Mouse (Mus musculus) CH12.LX (cell line): Measurements from ENCODE around the gene Ncoa3. TPM values are rescaled to one million over a fixed set of nuclear protein-coding genes. Genes with fewer than 3 reads are reported as not detected.

Experiments
- DNase-seq: peaks from one replicate; pipeline ENCODE4 v3.0.0-alpha.2; 2013; ENCODE audit errors: extremely low read depth
- H3K27ac ChIP-seq: 2 replicates; pipeline ENCODE4 v1.5.1; 2012; ENCODE audit warnings: low read depth, mild to moderate bottlenecking, control low read depth, moderate library complexity; ENCODE audit not compliant: insufficient read depth
- H3K27me3 ChIP-seq: replicated peaks from 2 replicates; pipeline ENCODE3; 2012; ENCODE audit warnings: inconsistent platforms
- H3K36me3 ChIP-seq, 2 experiments: replicated peaks in 1 of 2; 2 replicates each; pipeline versions ENCODE3 to v1.6.1; 2012; ENCODE audit warnings: inconsistent platforms in 1 of 2, low read length in 1 of 2, mild to moderate bottlenecking in 1 of 2, mixed read lengths in 1 of 2, moderate library complexity in 1 of 2; ENCODE audit not compliant: control insufficient read depth in 1 of 2, insufficient read depth in 1 of 2
- H3K4me1 ChIP-seq, 2 experiments: 2 replicates each; pipeline ENCODE4 v1.6.1; 2012; ENCODE audit warnings: inconsistent platforms in 1 of 2, moderate library complexity in 1 of 2; ENCODE audit not compliant: insufficient read depth in 2 of 2, control insufficient read depth in 1 of 2
- H3K4me2 ChIP-seq: 2 replicates; pipeline ENCODE4 v1.6.1; 2012; ENCODE audit warnings: low read depth, mild to moderate bottlenecking, control low read depth; ENCODE audit not compliant: poor library complexity, insufficient read depth, severe bottlenecking
- H3K4me3 ChIP-seq, 3 experiments: fragments of 150-350 bp in 1 of 3; sonication (generic) in 1 of 3; replicated peaks in 1 of 3; 2 replicates each; pipeline versions ENCODE3 to v1.5.1; 2011 to 2012; ENCODE audit warnings: low read depth in 2 of 3, low read length in 2 of 3, mild to moderate bottlenecking in 2 of 3, moderate library complexity in 2 of 3, control low read depth in 1 of 3, improper control_type of control experiment in 1 of 3, inconsistent platforms in 1 of 3, mixed read lengths in 1 of 3; ENCODE audit not compliant: poor library complexity in 1 of 3
- H3K79me2 ChIP-seq: replicated peaks from 2 replicates; pipeline ENCODE4 v1.6.1; 2012; ENCODE audit warnings: mild to moderate bottlenecking, moderate library complexity; ENCODE audit not compliant: control insufficient read depth, poor library complexity, insufficient read depth, severe bottlenecking; ENCODE audit errors: extremely low read depth
- H3K9ac ChIP-seq: 2 replicates; pipeline ENCODE4 v1.6.1; 2012; ENCODE audit warnings: low read depth, mild to moderate bottlenecking, control low read depth, moderate library complexity; ENCODE audit not compliant: insufficient read depth
- H3K9me3 ChIP-seq: replicated peaks from 2 replicates; pipeline ENCODE3; 2012; ENCODE audit warnings: low read length, inconsistent platforms, mixed read lengths
- BHLHE40 ChIP-seq: IDR thresholded peaks from 2 replicates; pipeline ENCODE4 v1.6.1; 2011; ENCODE audit warnings: mild to moderate bottlenecking, low read depth, low read length, improper control_type of control experiment
- CHD1 ChIP-seq: IDR thresholded peaks from 2 replicates; pipeline ENCODE4 v1.6.1; 2012; ENCODE audit warnings: low read depth, low read length, improper control_type of control experiment, inconsistent platforms
- CHD2 ChIP-seq: IDR thresholded peaks from 2 replicates; pipeline ENCODE4 v1.6.1; 2011; ENCODE audit warnings: low read length, improper control_type of control experiment
- ELF1 ChIP-seq: IDR thresholded peaks from 2 replicates; pipeline ENCODE4 v1.6.1; 2014; ENCODE audit warnings: low read depth, mild to moderate bottlenecking, inconsistent platforms, low read length, improper control_type of control experiment
- EP300 ChIP-seq: IDR thresholded peaks from 2 replicates; pipeline ENCODE4 v1.6.1; 2011; ENCODE audit warnings: low read length, improper control_type of control experiment
- ETS1 ChIP-seq: conservative IDR thresholded peaks from 2 replicates; pipeline ENCODE4 v1.6.1; 2012; ENCODE audit warnings: low read depth, mild to moderate bottlenecking, inconsistent platforms, low read length, improper control_type of control experiment, moderate library complexity
- HCFC1 ChIP-seq: IDR thresholded peaks from 2 replicates; pipeline ENCODE4 v1.6.1; 2012; ENCODE audit warnings: low read depth, mild to moderate bottlenecking, inconsistent platforms, low read length, improper control_type of control experiment
- IRF4 ChIP-seq: IDR thresholded peaks from 2 replicates; pipeline ENCODE4 v1.6.1; 2014; ENCODE audit warnings: low read depth, mild to moderate bottlenecking, inconsistent platforms, low read length, improper control_type of control experiment
- MAFK ChIP-seq: IDR thresholded peaks from 2 replicates; pipeline ENCODE4 v1.6.1; 2011; ENCODE audit warnings: low read length, improper control_type of control experiment; ENCODE audit not compliant: insufficient replicate concordance
- MAZ ChIP-seq: IDR thresholded peaks from 2 replicates; pipeline ENCODE4 v1.6.1; 2012; ENCODE audit warnings: low read depth, mild to moderate bottlenecking, inconsistent platforms, low read length, improper control_type of control experiment, moderate library complexity
- MXI1 ChIP-seq: IDR thresholded peaks from 2 replicates; pipeline ENCODE4 v1.6.1; 2011; ENCODE audit warnings: mild to moderate bottlenecking, low read depth, low read length, improper control_type of control experiment
- NELFE ChIP-seq: IDR thresholded peaks from 2 replicates; pipeline ENCODE4 v1.6.1; 2011; ENCODE audit warnings: low read depth, low read length, improper control_type of control experiment
- NRF1 ChIP-seq: IDR thresholded peaks from 2 replicates; pipeline ENCODE4 v1.6.1; 2014; ENCODE audit warnings: low read depth, mild to moderate bottlenecking, inconsistent platforms, low read length, improper control_type of control experiment, moderate library complexity
- PAX5 ChIP-seq: IDR thresholded peaks from 2 replicates; pipeline ENCODE4 v1.6.1; 2012; ENCODE audit warnings: low read length, inconsistent platforms, mixed read lengths
- POLR2A ChIP-seq: IDR thresholded peaks from 2 replicates; pipeline ENCODE4 v1.6.1; 2011; ENCODE audit warnings: low read depth, mild to moderate bottlenecking, improper control_type of control experiment, low read length
- POLR2AphosphoS2 ChIP-seq: IDR thresholded peaks from 2 replicates; pipeline ENCODE4 v1.6.1; 2011; ENCODE audit warnings: low read depth, low read length, improper control_type of control experiment
- RAD21 ChIP-seq: IDR thresholded peaks from 2 replicates; pipeline ENCODE4 v1.6.1; 2011; ENCODE audit warnings: low read depth, mild to moderate bottlenecking, low read length, improper control_type of control experiment, moderate library complexity
- RCOR1 ChIP-seq: conservative IDR thresholded peaks from 2 replicates; pipeline ENCODE4 v1.6.1; 2012; ENCODE audit warnings: low read depth, mild to moderate bottlenecking, inconsistent platforms, low read length, improper control_type of control experiment
- SIN3A ChIP-seq: IDR thresholded peaks from 2 replicates; pipeline ENCODE4 v1.6.1; 2012; ENCODE audit warnings: low read length, improper control_type of control experiment, inconsistent platforms
- SMC3 ChIP-seq: IDR thresholded peaks from 2 replicates; pipeline ENCODE4 v1.6.1; 2011; ENCODE audit warnings: low read depth, low read length, improper control_type of control experiment
- TBP ChIP-seq: conservative IDR thresholded peaks from 2 replicates; pipeline ENCODE4 v1.6.1; 2011; ENCODE audit warnings: low read depth, low read length, improper control_type of control experiment
- UBTF ChIP-seq: IDR thresholded peaks from 2 replicates; pipeline ENCODE4 v1.6.1; 2012; ENCODE audit warnings: low read depth, mild to moderate bottlenecking, inconsistent platforms, low read length, improper control_type of control experiment, moderate library complexity
- USF2 ChIP-seq: conservative IDR thresholded peaks from 2 replicates; pipeline ENCODE4 v1.6.1; 2011; ENCODE audit warnings: low read depth, low read length, improper control_type of control experiment
- ZC3H11A ChIP-seq: IDR thresholded peaks from 2 replicates; pipeline ENCODE4 v1.6.1; 2012; ENCODE audit warnings: low read depth, mild to moderate bottlenecking, inconsistent platforms, low read length, improper control_type of control experiment
- ZNF384 ChIP-seq: IDR thresholded peaks from 2 replicates; pipeline ENCODE4 v1.6.1; 2012; ENCODE audit warnings: low read depth, low read length, improper control_type of control experiment, inconsistent platforms
- dilution Hi-C: fragments of 300-500 bp; cut with MboI; formaldehyde crosslinking; loops from 2 replicates; pipeline ENCODE4 v1.14.3; 2020; ENCODE audit warnings: low sequenced_read_pairs; ENCODE audit not compliant: extremely low pct_unique_long_range_greater_than_20kb, extremely low pct_ligation_motif_present
- in situ Hi-C: fragments of 300-500 bp; cut with MboI; formaldehyde crosslinking; loops from 3 replicates; pipeline ENCODE4 v1.14.3; 2019; ENCODE audit warnings: low sequenced_read_pairs, low pct_ligation_motif_present, low pct_unique_long_range_greater_than_20kb, mixed read lengths
- polyA plus RNA-seq: library from polyadenylated mRNA; unstranded; fragments of >175 nt; gene quantifications from 2 replicates; pipeline ENCODE4 v1.2.1, GENCODE M21; 2012; ENCODE audit warnings: low read depth; ENCODE audit not compliant: insufficient read length
- total RNA-seq, 2 experiments: library from RNA; depleted of rRNA; stranded (reverse); fragments of 300-350 nt in 1 of 2; fragments of >200 nt in 1 of 2; gene quantifications; 2 replicates each; pipeline ENCODE4 v1.2.3; 2012 to 2014

The Ncoa3 gene
- total and polyA plus RNA-seq, 3 experiments, result 13.4 to 21.9 (median 17.1) TPM

- no peaks in the 10 kb centered on the region for H3K27me3 ChIP-seq
- H3K36me3 ChIP-seq, result peaks cover 2 to 5% of the 10 kb centered on the region in 2 experiments
- H3K4me2 ChIP-seq, result peak overlapping the region; percentile 98
- TF ChIP-seq BHLHE40 (peak; percentile 41; the same call in 1 of the 2 replicates), SMC3 (no peak), POLR2A (no peak), MAZ (0 out of 2 replicates have a peak, but pooled peaks have one; percentile 43), EP300 (0 out of 2 replicates have a peak, but pooled peaks have one; percentile 42), ETS1 (peak; percentile 65), CHD1 (no peak; the same call in 1 of the 2 replicates), RAD21 (no peak), SIN3A (peak; percentile 51; the same call in 1 of the 2 replicates), PAX5 (no peak), USF2 (no peak), UBTF (peak; percentile 56; the same call in 1 of the 2 replicates), NRF1 (no peak), MXI1 (peak; percentile 46; the same call in 1 of the 2 replicates), ZC3H11A (no peak), NELFE (no peak), HCFC1 (peak; percentile 32; the same call in 1 of the 2 replicates), CHD2 (no peak), POLR2AphosphoS2 (no peak), IRF4 (peak; percentile 86), ZNF384 (peak; percentile 99), ELF1 (peak; percentile 47; the same call in 1 of the 2 replicates), MAFK (0 out of 2 replicates have a peak, but pooled peaks have one; percentile 10), RCOR1 (no peak), TBP (no peak)
- peak; percentile 62 for DNase-seq
- in situ Hi-C loops, result loop anchor here (25.0 kb wide), 1 partner anchor 243 kb away; no protein-coding TSS in a partner anchor
- H3K4me1 ChIP-seq, result peaks cover 8 to 56% of the 10 kb centered on the region in 2 experiments
- peak overlapping the region; percentile 43 to 50 (median 49) for H3K4me3 ChIP-seq
- dilution Hi-C loops, result no loop called here
- H3K9me3 ChIP-seq, result no peaks in the 10 kb centered on the region
- peaks cover 48% of the 10 kb centered on the region for H3K79me2 ChIP-seq
- peak overlapping the region; percentile 59 for H3K27ac ChIP-seq
- peak overlapping the region; percentile 31 for H3K9ac ChIP-seq
Measured at GRCm38 (mm10) chr2:166030256-166030995, 38.0 kb downstream of the Ncoa3 start.
